Mouse (Mus musculus): ENCODE measurements at regions not wholly inside any gene's neighbourhood (a gene's known extent, or its start where the extent isn't known, plus 50 kb on each side); places are given as distances from the start of the nearest gene placed in this dataset.
A peak's percentile ranks its signal among the peaks of the same experiment; 100 is the strongest.

- no peak for DNase-seq
Observed at GRCm38 (mm10) chr1:18849038-18849437, 253.8 kb upstream of the Tfap2d start.

GRCm38 (mm10) chr1:18857457-18857856 is 245.4 kb upstream of the Tfap2d start:
- no peak for DNase-seq

GRCm38 (mm10) chr1:18903266-18903665 is 199.6 kb upstream of the Tfap2d start:
- no peak for DNase-seq

- no peak for DNase-seq
Observed at GRCm38 (mm10) chr1:18903696-18904095, 199.1 kb upstream of the Tfap2d start.

GRCm38 (mm10) chr1:18911578-18911977 is 191.2 kb upstream of the Tfap2d start:
- no peak for DNase-seq

- DNase-seq, result no peak
Observed at GRCm38 (mm10) chr1:18956276-18956675, 146.5 kb upstream of the Tfap2d start.

GRCm38 (mm10) chr1:18956975-18957374 is 145.8 kb upstream of the Tfap2d start:
- DNase-seq, result no peak

- no peak for DNase-seq
Observed at GRCm38 (mm10) chr1:18961464-18961863, 141.4 kb upstream of the Tfap2d start.

GRCm38 (mm10) chr1:18961889-18962288 is 140.9 kb upstream of the Tfap2d start:
- DNase-seq, result no peak

GRCm38 (mm10) chr1:18968935-18969334 is 133.9 kb upstream of the Tfap2d start:
- DNase-seq, result no peak

GRCm38 (mm10) chr1:18970173-18970572 is 132.6 kb upstream of the Tfap2d start:
- DNase-seq, result no peak

GRCm38 (mm10) chr1:18973826-18974620 is 128.8 kb upstream of the Tfap2d start:
- DNase-seq, result no peak

- DNase-seq, result no peak
Observed at GRCm38 (mm10) chr1:18974860-18975439, 127.9 kb upstream of the Tfap2d start.

GRCm38 (mm10) chr1:18975500-18975899 is 127.3 kb upstream of the Tfap2d start:
- DNase-seq, result peak in 1 of 2 experiments; percentile 7

- DNase-seq, result peak in 1 of 2 experiments; percentile 5
Observed at GRCm38 (mm10) chr1:18976705-18977309, 126.0 kb upstream of the Tfap2d start.

GRCm38 (mm10) chr1:18979141-18979540 is 123.7 kb upstream of the Tfap2d start:
- DNase-seq, result no peak

GRCm38 (mm10) chr1:19016778-19017177 is 86.0 kb upstream of the Tfap2d start:
- no peak for DNase-seq

Data from layer of hippocampus, postnatal 36 days (tissue).